Comparison of ENCODE assay signal across 8 mouse cellular contexts in genomic region chr8:111642939-111643263, GRCm38 (mm10). TPM values are rescaled to one million over a fixed set of nuclear protein-coding genes. Genes with fewer than 3 reads are reported as not detected.
A peak's percentile ranks its signal among the peaks of the same experiment; 100 is the strongest.
DNase-seq lines count a peak whose midpoint lies in the region; ATAC-seq and TF ChIP-seq lines count a peak whose summit lies in the region.

No protein-coding gene starts in this region.

- no peak for TF ChIP-seq EP300 in heart, adult 2 months (IDR thresholded peaks at IDR 0.05; ENCODE audit: insufficient read depth, low read depth, low read length)

- ATAC-seq in forebrain, postnatal 0 days: peak; percentile 9

- H3K27ac ChIP-seq in heart, adult 2 months: peak overlapping the region; percentile 97
- H3K27ac ChIP-seq in forebrain, postnatal 0 days (ENCODE audit: low read depth, low read length): no peak overlapping the region; the same call in 1 of the 2 replicates
- H3K27ac ChIP-seq in macrophage: peak overlapping the region; percentile 77

- no peak for TF ChIP-seq CTCF in heart, adult 2 months (IDR thresholded peaks at IDR 0.05)
- no peak for TF ChIP-seq CTCF in E14TG2a.4 (conservative IDR thresholded peaks at IDR 0.05; ENCODE audit: low read length)
- TF ChIP-seq CTCF in forebrain, postnatal 0 days (IDR thresholded peaks at IDR 0.05; ENCODE audit: low read depth): no peak

- H3K36me3 ChIP-seq in heart, adult 2 months (ENCODE audit: control insufficient read depth, insufficient read depth, low read length): no peaks in the 10 kb centered on the region
- H3K36me3 ChIP-seq in E14TG2a.4 (ENCODE audit: insufficient read depth, low read length) (no peaks in the 10 kb centered on the region), macrophage (ENCODE audit: inconsistent target) (no peaks in the 10 kb centered on the region)
- H3K36me3 ChIP-seq in forebrain, postnatal 0 days (ENCODE audit: insufficient read depth): no peaks in the 10 kb centered on the region

- no peaks in the 10 kb centered on the region for H3K9me3 ChIP-seq in E14TG2a.4 (ENCODE audit: low read length)
- no peaks in the 10 kb centered on the region for H3K9me3 ChIP-seq in forebrain, postnatal 0 days (ENCODE audit: low read length)

- WGBS in heart, adult 2 months: 3% methylated on average over 5 of the region's 5 CpGs
- 11% methylated on average over 5 of the region's 5 CpGs for WGBS in forebrain, postnatal 0 days
- 0% methylated on average over 5 of the region's 5 CpGs for WGBS in macrophage (ENCODE audit: missing documents)

- peaks cover 4% of the 10 kb centered on the region; the same call in 1 of the 2 replicates for H3K4me1 ChIP-seq in heart, adult 2 months (ENCODE audit: control insufficient read depth, insufficient read depth, low read length)
- peaks cover 41% of the 10 kb centered on the region for H3K4me1 ChIP-seq in E14TG2a.4 (replicated peaks; ENCODE audit: low read depth, low read length)
- no peaks in the 10 kb centered on the region for H3K4me1 ChIP-seq in forebrain, postnatal 0 days (ENCODE audit: insufficient read depth)

- no peaks in the 10 kb centered on the region for H3K79me2 ChIP-seq in heart, adult 2 months (replicated peaks; ENCODE audit: control insufficient read depth, insufficient read depth, low read length)
- peaks cover 32% of the 10 kb centered on the region; the same call in 1 of the 2 replicates for H3K79me2 ChIP-seq in macrophage (ENCODE audit: inconsistent target)

- H3K4me2 ChIP-seq in forebrain, postnatal 0 days (ENCODE audit: low read depth): peak overlapping the region; percentile 55

- intact Hi-C loops in heart, adult 2 months (cut with DNase I): loop anchor here (1.0 to 5.0 kb wide), 2 partner anchors 107 to 121 kb away; partner anchors contain the start of genes Wdr59 and Znrf1
- intact Hi-C loops in heart, postnatal 36 days (cut with DNase I): no loop called here

- TF ChIP-seq POLR2A in heart, adult 2 months (IDR thresholded peaks at IDR 0.05; ENCODE audit: insufficient read depth, low read depth, low read length): no peak

- DNase-seq in heart, adult 2 months: no peak
- DNase-seq in heart, postnatal 36 days: no peak
- DNase-seq in forebrain, postnatal 0 days: no peak
- DNase-seq in yolk sac, embryonic 10.5 days (ENCODE audit: low spot score): no peak
- no peak for DNase-seq in cerebellum, postnatal 10 days
- no peak for DNase-seq in urinary bladder, adult 18-20 months (ENCODE audit: low spot score in 2 of 2)

- peak overlapping the region; percentile 67 for H3K9ac ChIP-seq in heart, adult 2 months (ENCODE audit: low read depth, low read length)
- H3K9ac ChIP-seq in forebrain, postnatal 0 days: peak overlapping the region; percentile 87

- H3K27me3 ChIP-seq in heart, adult 2 months (ENCODE audit: control insufficient read depth, insufficient read depth, low read length): no peaks in the 10 kb centered on the region
- 0 out of 2 replicates have a peak, but pooled peaks cover 6% of the 10 kb centered on the region for H3K27me3 ChIP-seq in E14TG2a.4 (ENCODE audit: insufficient read depth, low read length)
- H3K27me3 ChIP-seq in forebrain, postnatal 0 days (ENCODE audit: insufficient read depth, low read length): no peaks in the 10 kb centered on the region

- peak overlapping the region; percentile 100 for H3K4me3 ChIP-seq in heart, adult 2 months
- H3K4me3 ChIP-seq in E14TG2a.4 (replicated peaks; ENCODE audit: low read length) (peak overlapping the region; percentile 91), macrophage (ENCODE audit: inconsistent target) (peak overlapping the region; percentile 45)
- peak overlapping the region; percentile 87 for H3K4me3 ChIP-seq in forebrain, postnatal 0 days (ENCODE audit: low read depth, low read length)

RNA-seq across cellular contexts. Expression of gene Zfp1, which starts 0.3 kb away (rescaled TPM):
- total RNA-seq in heart, adult 2 months (2021): 1 to 10 TPM; 6.3 to 7.6 TPM
- 4.3 and 6.4 TPM in 2 replicates for polyA plus RNA-seq in heart, adult 2 months (2012; rRNA removed)
- total RNA-seq in heart, postnatal 36 days (2021): 1 to 10 TPM; 8.1 to 8.4 TPM
- 29.9 and 34.3 TPM in 2 replicates for total RNA-seq in forebrain, postnatal 0 days (2014; rRNA removed)
- 20.0 and 24.7 TPM in 2 replicates for polyA plus RNA-seq in forebrain, postnatal 0 days (2015; fragmentation: Nextera tagmentation; extraction: Ambion mirVana)
- 10 to 100 TPM in 21 of 26 experiments, 1 to 10 TPM in 5; 6.6 to 22.8 (median 16.6) TPM for total RNA-seq in macrophage (2018; cell fraction: chromatin; rRNA removed)
- total RNA-seq in macrophage (2018; cell fraction: cytosol; rRNA removed): 1 to 10 TPM; 2.5 to 8.2 (median 5.0) TPM
- total RNA-seq in macrophage (2018; cell fraction: nucleus; rRNA removed): 10 to 100 TPM in 16 of 26 experiments, 1 to 10 TPM in 10; 4.6 to 32.3 (median 11.4) TPM
- polyA plus RNA-seq in macrophage (2018): 6.6 to 13.8 TPM (median 6.9 TPM) in 3 replicates

RNA-seq across cellular contexts. Expression of gene Ldhd, which starts 12.7 kb away (rescaled TPM):
- 10 to 100 TPM; 43.4 to 53.4 TPM for total RNA-seq in heart, adult 2 months (2021)
- 52.1 and 56.2 TPM in 2 replicates for polyA plus RNA-seq in heart, adult 2 months (2012; rRNA removed)
- total RNA-seq in heart, postnatal 36 days (2021): 10 to 100 TPM; 36.7 to 43.6 TPM
- total RNA-seq in forebrain, postnatal 0 days (2014; rRNA removed): 0.54 and 1.8 TPM in 2 replicates
- 0.65 and 1.1 TPM in 2 replicates for polyA plus RNA-seq in forebrain, postnatal 0 days (2015; fragmentation: Nextera tagmentation; extraction: Ambion mirVana)
- 1 to 10 TPM in 24 of 26 experiments, under 1 TPM in 2; 0.67 to 3.8 (median 1.9) TPM for total RNA-seq in macrophage (2018; cell fraction: chromatin; rRNA removed)
- total RNA-seq in macrophage (2018; cell fraction: cytosol; rRNA removed): under 1 TPM; 0.40 to 0.91 (median 0.64) TPM
- total RNA-seq in macrophage (2018; cell fraction: nucleus; rRNA removed): 1 to 10 TPM in 22 of 26 experiments, under 1 TPM in 4; 0.55 to 2.4 (median 1.4) TPM
- 0.40 to 1.2 TPM (median 0.82 TPM) in 3 replicates for polyA plus RNA-seq in macrophage (2018)

RNA-seq across cellular contexts. Expression of gene Ctrb1, which starts 47.9 kb away (rescaled TPM):
- not detected for total RNA-seq in heart, adult 2 months (2021)
- 0.68 and 0.82 TPM in 2 replicates for polyA plus RNA-seq in heart, adult 2 months (2012; rRNA removed)
- total RNA-seq in heart, postnatal 36 days (2021): not detected
- total RNA-seq in forebrain, postnatal 0 days (2014; rRNA removed): not detected in 2 replicates
- not detected in 2 replicates for polyA plus RNA-seq in forebrain, postnatal 0 days (2015; fragmentation: Nextera tagmentation; extraction: Ambion mirVana)
- not detected for total RNA-seq in macrophage (2018; cell fraction: chromatin; rRNA removed)
- total RNA-seq in macrophage (2018; cell fraction: cytosol; rRNA removed): not detected
- total RNA-seq in macrophage (2018; cell fraction: nucleus; rRNA removed): not detected
- not detected in 3 replicates for polyA plus RNA-seq in macrophage (2018)

Comparison
In these comparisons a context has a peak if more than half of its experiments do, and no peak if none do; other contexts are left out.
1. H3K4me3 ChIP-seq: peak in every context shown above with its lines; median percentile 100 in heart, adult 2 months; 91 in E14TG2a.4; 87 in forebrain, postnatal 0 days; 45 in macrophage.
2. RNA of gene Ldhd, which starts 12.7 kb away (total RNA-seq): 43.4 to 53.4 TPM in heart, adult 2 months and 36.7 to 43.6 TPM in heart, postnatal 36 days; 0.54 to 1.8 TPM in forebrain, postnatal 0 days; every median in the first group is over 10 times any median in the second.